Mouse (Mus musculus): Measurements from ENCODE around the gene Eef1akmt4. TPM values are rescaled to one million over a fixed set of nuclear protein-coding genes. Genes with fewer than 3 reads are reported as not detected.

Gene Eef1akmt4
- polyA plus RNA-seq, 1 experiment from 2014 or later = 10.4 TPM

- H3K27ac ChIP-seq = peak overlapping the region; percentile 95
- DNase-seq (ENCODE audit: low spot score) (peak; percentile 72), ATAC-seq (ENCODE audit: low FRiP score) (peak; percentile 71)
- peak overlapping the region; percentile 80 for H3K4me3 ChIP-seq (replicated peaks; ENCODE audit: low read length)
- no peaks in the 10 kb centered on the region for H3K27me3 ChIP-seq (ENCODE audit: control insufficient read depth, insufficient read depth, low read length)
- H3K9ac ChIP-seq = peak overlapping the region; percentile 90
- peaks cover 12% of the 10 kb centered on the region for H3K4me1 ChIP-seq (replicated peaks; ENCODE audit: control insufficient read depth, insufficient read depth, low read length)
- no peaks in the 10 kb centered on the region for H3K9me3 ChIP-seq (ENCODE audit: control insufficient read depth, low read length)
- WGBS = 1% methylated on average over 34 of the region's 37 CpGs
- H3K36me3 ChIP-seq (replicated peaks; ENCODE audit: control insufficient read depth, insufficient read depth) = 0 out of 2 replicates have a peak, but pooled peaks cover 8% of the 10 kb centered on the region
- peak overlapping the region; percentile 94 for H3K4me2 ChIP-seq (replicated peaks)
Observed at GRCm38 (mm10) chr16:20621991-20622685, 10.7 kb downstream of the Eef1akmt4 start.

DNA sequence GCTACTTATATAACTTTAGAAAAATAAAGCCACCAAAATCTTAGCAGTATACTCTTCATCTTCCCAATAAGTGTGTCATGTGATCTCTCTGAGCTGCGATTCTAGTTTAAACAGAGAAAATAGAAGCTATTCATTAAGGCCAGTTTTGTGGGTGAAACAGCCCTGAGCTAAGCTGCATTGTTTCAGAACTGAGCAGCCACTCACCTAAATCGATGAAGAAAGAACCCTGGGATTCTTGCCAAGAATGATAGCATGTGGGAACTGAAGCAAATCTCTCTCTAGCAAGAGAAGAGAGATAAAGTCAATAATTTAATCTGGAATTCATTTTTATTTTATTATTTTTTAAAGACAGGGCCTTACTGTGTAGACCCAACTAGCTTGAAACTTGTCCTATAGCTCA is 11.8 kb downstream of the Eef1akmt4 start:
- DNase-seq (ENCODE audit: low spot score) (no peak), ATAC-seq (ENCODE audit: low FRiP score) (no peak)
- H3K36me3 ChIP-seq (replicated peaks; ENCODE audit: control insufficient read depth, insufficient read depth) = no peaks in the 10 kb centered on the region
- H3K4me1 ChIP-seq (replicated peaks; ENCODE audit: control insufficient read depth, insufficient read depth, low read length) = peaks cover 12% of the 10 kb centered on the region
- H3K27me3 ChIP-seq (ENCODE audit: control insufficient read depth, insufficient read depth, low read length) = no peaks in the 10 kb centered on the region
- WGBS = 38% methylated on average over 2 of the region's 2 CpGs
- H3K27ac ChIP-seq = peak overlapping the region; percentile 95; the same call in 1 of the 2 replicates
- no peaks in the 10 kb centered on the region for H3K9me3 ChIP-seq (ENCODE audit: control insufficient read depth, low read length)
- H3K4me3 ChIP-seq (replicated peaks; ENCODE audit: low read length) = no peak overlapping the region
- no peak overlapping the region for H3K9ac ChIP-seq
- peak overlapping the region; percentile 94; the same call in 1 of the 2 replicates for H3K4me2 ChIP-seq (replicated peaks)

DNA sequence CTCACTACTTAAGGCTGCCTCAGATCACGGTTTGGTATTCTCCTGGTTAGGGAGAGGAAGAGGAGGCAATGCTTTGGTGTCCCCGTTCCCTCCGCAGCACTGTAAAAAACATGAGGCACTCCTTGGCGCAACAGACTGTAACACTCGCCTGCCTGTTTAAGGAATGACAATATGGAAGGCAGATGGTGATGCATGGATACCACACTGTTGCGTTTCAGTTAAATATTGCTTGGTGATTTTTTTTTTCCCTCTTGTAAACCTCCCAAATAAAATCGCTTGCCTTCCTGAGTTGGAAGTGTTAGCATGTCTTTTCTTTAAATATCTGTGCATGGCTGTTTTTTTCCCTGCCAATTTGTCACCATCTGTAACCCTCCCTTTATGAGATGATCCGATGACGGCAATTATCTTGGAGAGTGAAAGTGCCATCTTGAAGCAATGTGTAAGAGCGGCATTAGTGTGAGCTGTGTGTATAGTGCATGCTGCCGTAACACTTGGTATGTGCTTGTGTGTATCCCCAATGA is 17.5 kb downstream of the Eef1akmt4 start:
- ATAC-seq (ENCODE audit: low FRiP score) = no peak
- H3K4me1 ChIP-seq (replicated peaks; ENCODE audit: control insufficient read depth, insufficient read depth, low read length) = peaks cover 7% of the 10 kb centered on the region; the same call in 1 of the 2 replicates
- no peak overlapping the region for H3K9ac ChIP-seq
- DNase-seq (ENCODE audit: low spot score) = no peak
- no peaks in the 10 kb centered on the region for H3K27me3 ChIP-seq (ENCODE audit: control insufficient read depth, insufficient read depth, low read length)
- peaks cover 16% of the 10 kb centered on the region for H3K36me3 ChIP-seq (replicated peaks; ENCODE audit: control insufficient read depth, insufficient read depth)
- H3K4me2 ChIP-seq (replicated peaks) = peak overlapping the region; percentile 96
- no peak overlapping the region for H3K27ac ChIP-seq
- no peaks in the 10 kb centered on the region for H3K9me3 ChIP-seq (ENCODE audit: control insufficient read depth, low read length)
- 46% methylated on average over 11 of the region's 11 CpGs for WGBS
- peak overlapping the region; percentile 64 for H3K4me3 ChIP-seq (replicated peaks; ENCODE audit: low read length)

DNA sequence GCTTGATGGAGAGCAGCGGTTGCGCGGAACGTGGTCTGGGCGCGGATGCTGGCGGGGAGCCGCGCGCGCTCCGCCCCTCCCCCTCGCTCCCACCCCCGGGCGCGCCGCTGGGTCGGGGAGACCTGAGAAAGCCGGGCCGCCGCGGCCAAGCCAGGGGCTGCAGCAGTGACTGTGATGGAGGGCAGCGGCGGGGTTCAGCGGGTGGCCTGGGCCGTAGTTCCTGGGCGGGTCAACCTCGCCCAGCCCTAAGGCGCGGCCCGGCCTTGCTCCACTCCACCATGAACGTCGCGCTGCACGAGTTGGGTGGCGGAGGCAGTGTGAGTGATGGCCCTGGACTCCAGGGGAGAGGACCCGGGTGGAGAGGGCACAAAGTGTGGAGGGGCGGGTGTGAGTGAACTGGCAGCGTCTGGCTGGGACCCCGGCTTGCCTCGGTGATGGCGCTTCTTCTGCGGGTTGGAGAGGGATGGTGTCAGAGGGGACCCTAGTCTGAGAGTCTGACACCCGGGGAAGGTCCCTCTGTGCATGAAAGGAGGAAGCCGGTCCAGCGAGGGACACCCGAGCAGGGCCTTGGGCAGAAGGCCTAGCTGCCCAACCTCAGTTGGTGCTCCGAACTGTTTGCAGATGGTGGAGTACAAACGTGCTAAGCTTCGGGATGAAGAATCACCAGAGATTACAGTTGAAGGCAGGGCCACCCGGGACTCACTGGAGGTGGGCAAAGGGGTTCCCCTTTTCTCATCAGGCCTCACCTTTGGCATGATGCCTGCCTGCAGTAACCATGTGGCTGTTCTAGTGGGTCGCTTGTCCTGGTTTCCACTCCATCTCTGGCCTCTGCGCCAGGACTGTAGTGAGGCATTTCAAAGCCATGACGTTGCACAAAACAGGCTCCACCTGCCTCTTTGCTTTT is 18.6 kb downstream of the Eef1akmt4 start, which contains the start of gene Ece2:
TSS of gene Ece2 (plus strand) at position 98 of the 904 bp plus-strand sequence.
- peaks cover 16% of the 10 kb centered on the region for H3K36me3 ChIP-seq (replicated peaks; ENCODE audit: control insufficient read depth, insufficient read depth)
- WGBS = 6% methylated on average over 51 of the region's 54 CpGs
- no peaks in the 10 kb centered on the region for H3K9me3 ChIP-seq (ENCODE audit: control insufficient read depth, low read length)
- H3K4me2 ChIP-seq (replicated peaks) = peak within 1 kb of the TSS; percentile 96
- H3K27me3 ChIP-seq (ENCODE audit: control insufficient read depth, insufficient read depth, low read length) = no peaks in the 10 kb centered on the region
- H3K9ac ChIP-seq = peak within 1 kb of the TSS; percentile 79
- DNase-seq (ENCODE audit: low spot score) (peak; percentile 45), ATAC-seq (ENCODE audit: low FRiP score) (peak; percentile 73)
- peaks cover 7% of the 10 kb centered on the region; the same call in 1 of the 2 replicates for H3K4me1 ChIP-seq (replicated peaks; ENCODE audit: control insufficient read depth, insufficient read depth, low read length)
- peak within 1 kb of the TSS; percentile 64 for H3K4me3 ChIP-seq (replicated peaks; ENCODE audit: low read length)
- H3K27ac ChIP-seq = 0 out of 2 replicates have a peak within 1 kb of the TSS, but pooled peaks have one; percentile 39

DNA sequence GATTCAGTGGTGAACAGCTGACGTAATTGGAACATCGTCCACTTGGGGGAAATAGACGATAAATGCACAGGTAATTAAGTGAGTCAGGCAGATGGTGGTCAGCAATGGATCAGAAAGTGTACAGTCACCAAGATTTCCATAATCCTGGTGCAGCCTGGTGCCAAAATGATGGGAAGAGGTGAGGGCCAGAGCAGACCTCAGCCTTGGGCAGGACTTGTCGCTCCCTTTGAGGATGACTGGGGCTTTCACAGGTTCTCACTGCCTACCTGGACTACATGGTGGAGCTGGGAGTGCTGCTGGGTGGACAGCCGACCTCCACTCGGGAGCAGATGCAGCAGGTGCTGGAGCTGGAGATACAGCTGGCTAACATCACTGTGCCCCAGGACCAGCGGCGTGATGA is 26.0 kb downstream of the Eef1akmt4 start:
- H3K36me3 ChIP-seq (replicated peaks; ENCODE audit: control insufficient read depth, insufficient read depth) = peaks cover 21% of the 10 kb centered on the region
- H3K27ac ChIP-seq = no peak overlapping the region
- H3K4me3 ChIP-seq (replicated peaks; ENCODE audit: low read length) = no peak overlapping the region
- no peaks in the 10 kb centered on the region for H3K4me1 ChIP-seq (replicated peaks; ENCODE audit: control insufficient read depth, insufficient read depth, low read length)
- H3K4me2 ChIP-seq (replicated peaks) = no peak overlapping the region
- ATAC-seq (ENCODE audit: low FRiP score) (no peak), DNase-seq (ENCODE audit: low spot score) (no peak)
- whole genome bisulfite sequencing = 82% methylated on average over 8 of the region's 8 CpGs
- no peaks in the 10 kb centered on the region for H3K9me3 ChIP-seq (ENCODE audit: control insufficient read depth, low read length)
- H3K27me3 ChIP-seq (ENCODE audit: control insufficient read depth, insufficient read depth, low read length) = no peaks in the 10 kb centered on the region
- no peak overlapping the region for H3K9ac ChIP-seq

GRCm38 (mm10) chr16:20638367-20638766 is 27.0 kb downstream of the Eef1akmt4 start:
- peak; percentile 47; the same call in 1 of the 2 replicates for ATAC-seq (ENCODE audit: low FRiP score)
- DNase-seq (ENCODE audit: low spot score) = peak; percentile 40
- Histone ChIP-seq H3K4me2 (replicated peaks) (no peak overlapping the region), H3K27ac (0 out of 2 replicates have a peak overlapping the region, but pooled peaks have one; percentile 7), H3K9me3 (ENCODE audit: control insufficient read depth, low read length) (no peaks in the 10 kb centered on the region), H3K4me3 (replicated peaks; ENCODE audit: low read length) (no peak overlapping the region), H3K27me3 (ENCODE audit: control insufficient read depth, insufficient read depth, low read length) (no peaks in the 10 kb centered on the region), H3K4me1 (replicated peaks; ENCODE audit: control insufficient read depth, insufficient read depth, low read length) (no peaks in the 10 kb centered on the region), H3K36me3 (replicated peaks; ENCODE audit: control insufficient read depth, insufficient read depth) (peaks cover 13% of the 10 kb centered on the region), H3K9ac (no peak overlapping the region)
- WGBS = 68% methylated on average over 8 of the region's 8 CpGs

GRCm38 (mm10) chr16:20642161-20642560 is 30.8 kb downstream of the Eef1akmt4 start:
- H3K36me3 ChIP-seq (replicated peaks; ENCODE audit: control insufficient read depth, insufficient read depth) = peaks cover 13% of the 10 kb centered on the region
- H3K27me3 ChIP-seq (ENCODE audit: control insufficient read depth, insufficient read depth, low read length) = no peaks in the 10 kb centered on the region
- no peak overlapping the region for H3K27ac ChIP-seq
- DNase-seq (ENCODE audit: low spot score) (peak; percentile 76), ATAC-seq (ENCODE audit: low FRiP score) (peak; percentile 52; the same call in 1 of the 2 replicates)
- 2% methylated on average over 8 of the region's 8 CpGs for WGBS
- no peaks in the 10 kb centered on the region for H3K9me3 ChIP-seq (ENCODE audit: control insufficient read depth, low read length)
- H3K4me3 ChIP-seq (replicated peaks; ENCODE audit: low read length) = no peak overlapping the region
- H3K9ac ChIP-seq = no peak overlapping the region
- H3K4me1 ChIP-seq (replicated peaks; ENCODE audit: control insufficient read depth, insufficient read depth, low read length) = no peaks in the 10 kb centered on the region
- H3K4me2 ChIP-seq (replicated peaks) = no peak overlapping the region

DNA sequence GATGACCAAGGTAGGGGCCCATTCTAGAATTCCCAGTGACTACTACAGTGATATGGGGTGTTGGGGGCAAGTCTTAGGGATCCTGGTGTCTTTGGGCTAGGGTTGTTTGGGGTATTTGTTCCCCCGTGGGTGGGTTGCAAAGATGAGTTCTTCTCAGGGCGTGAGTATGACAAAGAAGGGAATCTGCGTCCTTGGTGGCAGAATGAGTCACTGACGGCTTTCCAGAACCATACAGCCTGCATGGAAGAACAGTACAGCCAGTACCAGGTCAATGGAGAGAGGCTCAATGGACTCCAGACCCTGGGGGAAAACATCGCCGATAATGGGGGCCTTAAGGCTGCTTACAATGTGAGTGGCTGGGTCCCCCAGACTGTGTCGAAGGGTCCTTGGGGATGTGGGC is 32.5 kb downstream of the Eef1akmt4 start:
- H3K9me3 ChIP-seq (ENCODE audit: control insufficient read depth, low read length) = no peaks in the 10 kb centered on the region
- no peak overlapping the region for H3K4me3 ChIP-seq (replicated peaks; ENCODE audit: low read length)
- no peak overlapping the region for H3K27ac ChIP-seq
- no peaks in the 10 kb centered on the region for H3K27me3 ChIP-seq (ENCODE audit: control insufficient read depth, insufficient read depth, low read length)
- ATAC-seq (ENCODE audit: low FRiP score) (no peak), DNase-seq (ENCODE audit: low spot score) (no peak)
- H3K4me2 ChIP-seq (replicated peaks) = no peak overlapping the region
- 95% methylated on average over 7 of the region's 7 CpGs for WGBS
- H3K9ac ChIP-seq = no peak overlapping the region
- H3K4me1 ChIP-seq (replicated peaks; ENCODE audit: control insufficient read depth, insufficient read depth, low read length) = no peaks in the 10 kb centered on the region
- H3K36me3 ChIP-seq (replicated peaks; ENCODE audit: control insufficient read depth, insufficient read depth) = peaks cover 8% of the 10 kb centered on the region; the same call in 1 of the 2 replicates

Data from hindbrain, embryonic 14.5 days (tissue).